Mouse (Mus musculus) ES-E14 (cell line): ENCODE measurements at regions not wholly inside any gene's neighbourhood (a gene's known extent, or its start where the extent isn't known, plus 50 kb on each side); places are given as distances from the start of the nearest gene placed in this dataset.

Source experiments
- CHD2 ChIP-seq: IDR thresholded peaks from 2 replicates; pipeline ENCODE4 v1.6.1; 2014; ENCODE audit warnings: mild to moderate bottlenecking, low read depth, low read length, inconsistent platforms
- HCFC1 ChIP-seq: IDR thresholded peaks from 2 replicates; pipeline ENCODE4 v1.6.1; 2012; ENCODE audit warnings: low read length, inconsistent platforms, borderline replicate concordance; ENCODE audit not compliant: insufficient read depth
- MAFK ChIP-seq: IDR thresholded peaks from 2 replicates; pipeline ENCODE4 v1.6.1; 2014; ENCODE audit warnings: mild to moderate bottlenecking, low read depth, low read length, inconsistent platforms; ENCODE audit not compliant: insufficient read depth
- ZNF384 ChIP-seq: IDR thresholded peaks from 2 replicates; pipeline ENCODE4 v1.6.1; 2012; ENCODE audit warnings: low read depth, low read length, inconsistent platforms

DNA sequence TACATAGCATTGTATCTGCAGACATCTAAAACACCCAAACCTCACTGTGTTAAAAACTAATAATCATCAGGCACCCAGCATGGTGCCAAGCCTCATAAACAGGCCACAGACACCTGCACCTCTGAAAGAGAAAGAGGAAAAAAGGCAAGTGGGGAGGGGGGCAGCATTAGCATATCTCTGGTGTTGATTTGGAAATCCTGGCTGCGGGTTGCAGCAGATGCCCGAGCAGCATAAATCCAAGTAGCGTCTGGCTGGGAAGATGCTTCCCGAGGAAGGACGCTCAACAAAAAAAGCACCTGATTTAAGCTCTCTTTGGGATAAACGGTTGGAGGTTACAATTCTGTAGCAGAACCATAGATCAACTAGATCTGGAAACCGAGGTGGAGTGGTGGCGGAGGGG is 74.3 kb upstream of the Sh3bp4 start:
- TF ChIP-seq CHD2 (no peak), MAFK (no peak), ZNF384 (no peak), HCFC1 (no peak)
